Mouse (Mus musculus) ES-E14 (cell line): Measurements from ENCODE around the gene Dazap2. TPM values are rescaled to one million over a fixed set of nuclear protein-coding genes. Genes with fewer than 3 reads are reported as not detected.

ENCODE experiments used
- DNase-seq: peaks from one replicate; pipeline ENCODE4 v3.0.0-alpha.2; 2013; ENCODE audit warnings: low read depth, low spot score
- H3K27ac ChIP-seq: 2 replicates; pipeline ENCODE4 v1.5.1; 2012; ENCODE audit warnings: low read depth, mild to moderate bottlenecking, low read length, moderate library complexity, mixed read lengths; ENCODE audit not compliant: poor library complexity, insufficient read depth, severe bottlenecking
- H3K36me3 ChIP-seq: 2 replicates; pipeline ENCODE4 v1.6.1; 2012; ENCODE audit warnings: mild to moderate bottlenecking, low read length, moderate library complexity, mixed read lengths; ENCODE audit not compliant: control insufficient read depth, poor library complexity, insufficient read depth, severe bottlenecking
- H3K4me1 ChIP-seq, 2 experiments: fragments of 150-350 bp in 1 of 2; sonication (generic) in 1 of 2; 2 replicates each; pipeline ENCODE4 v1.6.1; 2012; ENCODE audit warnings: low read length in 2 of 2, mild to moderate bottlenecking in 1 of 2, mixed read lengths in 1 of 2; ENCODE audit not compliant: control insufficient read depth in 2 of 2, insufficient read depth in 2 of 2, poor library complexity in 1 of 2
- H3K4me3 ChIP-seq, 2 experiments: fragments of 150-350 bp in 1 of 2; sonication (generic) in 1 of 2; 2 replicates each; pipeline ENCODE4 v1.5.1; 2012; ENCODE audit warnings: low read length in 2 of 2, low read depth in 1 of 2, mild to moderate bottlenecking in 1 of 2, mixed read lengths in 1 of 2; ENCODE audit not compliant: insufficient read depth in 1 of 2, poor library complexity in 1 of 2, severe bottlenecking in 1 of 2
- H3K9ac ChIP-seq: 2 replicates; pipeline ENCODE4 v1.6.1; 2012; ENCODE audit warnings: low read depth, mild to moderate bottlenecking, low read length, mixed read lengths; ENCODE audit not compliant: poor library complexity, insufficient read depth, severe bottlenecking
- H3K9me3 ChIP-seq: fragments of 150-350 bp; sonication (generic); 2 replicates; pipeline ENCODE4 v1.6.1; 2012; ENCODE audit warnings: low read depth, mild to moderate bottlenecking, low read length; ENCODE audit not compliant: control insufficient read depth, insufficient read depth
- CHD2 ChIP-seq: IDR thresholded peaks from 2 replicates; pipeline ENCODE4 v1.6.1; 2014; ENCODE audit warnings: mild to moderate bottlenecking, low read depth, low read length, inconsistent platforms
- HCFC1 ChIP-seq: IDR thresholded peaks from 2 replicates; pipeline ENCODE4 v1.6.1; 2012; ENCODE audit warnings: low read length, inconsistent platforms, borderline replicate concordance; ENCODE audit not compliant: insufficient read depth
- MAFK ChIP-seq: IDR thresholded peaks from 2 replicates; pipeline ENCODE4 v1.6.1; 2014; ENCODE audit warnings: mild to moderate bottlenecking, low read depth, low read length, inconsistent platforms; ENCODE audit not compliant: insufficient read depth
- ZC3H11A ChIP-seq: IDR thresholded peaks from 2 replicates; pipeline ENCODE4 v1.6.1; 2012; ENCODE audit warnings: low read depth, mild to moderate bottlenecking, inconsistent platforms, low read length, borderline replicate concordance
- ZNF384 ChIP-seq: IDR thresholded peaks from 2 replicates; pipeline ENCODE4 v1.6.1; 2012; ENCODE audit warnings: low read depth, low read length, inconsistent platforms
- in situ Hi-C, 2 experiments: fragments of 600-800 bp; cut with MboI; formaldehyde crosslinking; loops; one replicate each; pipeline ENCODE4 v1.15.1; 2025; ENCODE audit warnings: low sequenced_read_pairs in 2 of 2, inconsistent platforms in 1 of 2; ENCODE audit not compliant: unreplicated experiment in 2 of 2
- total RNA-seq: library from RNA; depleted of rRNA; stranded (reverse); fragments of 300-350 nt; gene quantifications from 2 replicates; pipeline ENCODE4 v1.2.3, GENCODE M21; 2012

The Dazap2 gene
- total RNA-seq, 1 experiment: 27.6 TPM

- DNase-seq: no peak
- peaks cover 6 to 29% of the 10 kb centered on the region in 2 experiments; a peak in 3 of 4 replicates for H3K4me1 ChIP-seq
- in situ Hi-C loops: no loop called here
- H3K9ac ChIP-seq: no peak overlapping the region
- H3K36me3 ChIP-seq: no peaks in the 10 kb centered on the region; the same call in 1 of the 2 replicates
- H3K9me3 ChIP-seq: no peaks in the 10 kb centered on the region
- TF ChIP-seq ZC3H11A (no peak), MAFK (no peak), ZNF384 (no peak), CHD2 (no peak), HCFC1 (no peak)
- no peak overlapping the region for H3K27ac ChIP-seq
- no peak overlapping the region for H3K4me3 ChIP-seq
Measured at GRCm38 (mm10) chr15:100664813-100665274, 49.7 kb downstream of the Dazap2 start.

- DNase-seq: no peak
- no peaks in the 10 kb centered on the region for H3K9me3 ChIP-seq
- in situ Hi-C loops: no loop called here
- H3K36me3 ChIP-seq: no peaks in the 10 kb centered on the region; the same call in 1 of the 2 replicates
- no peak overlapping the region for H3K27ac ChIP-seq
- TF ChIP-seq ZNF384 (peak; percentile 56), ZC3H11A (no peak)
- no peak overlapping the region for H3K4me3 ChIP-seq
- peaks cover 6 to 29% of the 10 kb centered on the region in 2 experiments; a peak in 3 of 4 replicates for H3K4me1 ChIP-seq
- no peak overlapping the region for H3K9ac ChIP-seq
Measured at GRCm38 (mm10) chr15:100665411-100666218, 50.5 kb downstream of the Dazap2 start.

DNA sequence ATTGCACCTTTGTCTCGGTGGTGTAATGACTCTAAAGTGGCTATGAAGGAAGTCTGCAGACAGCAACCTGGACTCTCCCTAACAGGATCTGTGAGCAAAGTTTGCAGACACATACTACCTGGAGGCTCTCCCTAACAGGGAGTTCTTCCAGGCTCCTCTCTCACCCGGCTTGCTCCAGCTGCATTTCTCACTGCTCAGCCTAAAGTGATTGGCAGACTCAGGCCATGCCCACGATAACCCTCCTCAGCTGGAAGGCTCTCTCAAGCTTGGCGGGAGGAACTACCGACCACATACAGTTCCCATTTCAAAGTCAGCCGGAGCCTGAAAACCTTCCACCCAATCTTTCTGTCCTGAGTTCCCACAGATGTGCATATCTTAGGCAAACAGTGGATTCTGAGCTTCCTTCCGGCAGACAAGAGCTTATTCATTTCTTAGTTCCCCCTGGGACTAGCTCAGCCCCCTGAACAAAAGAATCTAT is 51.1 kb downstream of the Dazap2 start:
- in situ Hi-C loops: no loop called here
- peaks cover 6 to 29% of the 10 kb centered on the region in 2 experiments; a peak in 3 of 4 replicates for H3K4me1 ChIP-seq
- no peak overlapping the region for H3K9ac ChIP-seq
- no peak overlapping the region for H3K27ac ChIP-seq
- no peaks in the 10 kb centered on the region for H3K9me3 ChIP-seq
- DNase-seq: no peak
- no peaks in the 10 kb centered on the region; the same call in 1 of the 2 replicates for H3K36me3 ChIP-seq
- no peak overlapping the region for H3K4me3 ChIP-seq
- no peak for TF ChIP-seq MAFK
- no peak for TF ChIP-seq HCFC1
- no peak for TF ChIP-seq ZNF384

DNA sequence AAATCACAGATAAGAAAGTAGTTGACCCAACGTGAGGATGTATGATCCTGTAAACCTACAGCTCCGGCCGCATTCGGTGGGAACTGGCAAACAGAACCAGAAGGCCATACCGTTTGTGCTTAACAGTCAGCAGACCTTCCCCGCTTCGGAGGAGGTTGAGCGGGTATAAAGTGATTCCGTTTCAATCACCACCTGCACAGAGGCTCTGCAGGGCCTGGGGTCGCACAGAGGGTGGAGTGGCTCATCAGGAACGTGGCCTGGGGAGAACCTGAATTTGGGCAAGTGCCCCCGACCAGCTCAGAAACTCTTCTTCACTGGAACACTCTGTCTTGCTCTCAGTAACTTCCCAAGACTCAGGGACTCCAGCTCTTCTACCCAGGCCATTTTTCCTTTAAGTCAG is 51.7 kb downstream of the Dazap2 start:
- H3K9me3 ChIP-seq: no peaks in the 10 kb centered on the region
- no peak for DNase-seq
- no peak overlapping the region; a peak in 1 of 4 replicates for H3K4me3 ChIP-seq
- H3K27ac ChIP-seq: no peak overlapping the region
- peak overlapping the region; percentile 26; the same call in 1 of the 2 replicates for H3K9ac ChIP-seq
- in situ Hi-C loops: no loop called here
- no peak for TF ChIP-seq MAFK
- no peak for TF ChIP-seq ZC3H11A
- TF ChIP-seq CHD2: no peak
- TF ChIP-seq ZNF384: no peak
- TF ChIP-seq HCFC1: no peak
- no peaks in the 10 kb centered on the region; the same call in 1 of the 2 replicates for H3K36me3 ChIP-seq
- H3K4me1 ChIP-seq: peaks cover 6 to 29% of the 10 kb centered on the region in 2 experiments; a peak in 3 of 4 replicates

DNA sequence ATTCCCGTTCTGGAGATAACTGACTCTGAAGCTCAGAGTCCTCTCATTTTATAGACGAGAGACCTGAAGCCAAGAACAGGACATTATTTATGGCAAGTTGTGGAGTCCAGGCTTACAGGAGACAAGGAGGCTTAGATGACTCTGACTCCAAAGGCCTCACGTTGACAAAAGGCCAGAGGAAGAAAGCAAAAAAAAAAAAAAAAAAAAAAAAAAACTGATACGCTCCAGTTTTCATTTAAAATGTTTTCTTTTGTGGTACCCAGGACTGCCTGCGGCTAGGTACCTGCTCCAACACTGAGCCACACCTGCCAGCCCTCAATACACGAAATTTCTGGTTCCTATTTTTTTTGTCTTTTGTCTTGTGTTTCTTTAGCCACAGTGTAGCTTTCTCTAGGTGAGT is 52.3 kb downstream of the Dazap2 start:
- in situ Hi-C loops: no loop called here
- H3K9ac ChIP-seq: no peak overlapping the region
- peaks cover 6 to 29% of the 10 kb centered on the region in 2 experiments for H3K4me1 ChIP-seq
- no peaks in the 10 kb centered on the region; the same call in 1 of the 2 replicates for H3K36me3 ChIP-seq
- no peak for DNase-seq
- H3K9me3 ChIP-seq: no peaks in the 10 kb centered on the region
- no peak overlapping the region for H3K27ac ChIP-seq
- H3K4me3 ChIP-seq: no peak overlapping the region
- TF ChIP-seq ZC3H11A (no peak), ZNF384 (no peak), HCFC1 (no peak), MAFK (no peak), CHD2 (no peak)
